Mouse (Mus musculus) limb, embryonic 14.5 days (tissue): ENCODE data around the gene Vamp4. TPM values are rescaled to one million over a fixed set of nuclear protein-coding genes. Genes with fewer than 3 reads are reported as not detected.
"Not testable (repeated sequence)": the region's sequence is repeated elsewhere in the genome, so short reads cannot be mapped to it uniquely, and the experiment has no call there.

Experiments used
- ATAC-seq: fragments of 200-750 bp; cut with Nextera tagmentation; 2 replicates; pipeline ENCODE4 v1.8.0; 2017; ENCODE audit warnings: low read depth, moderate number of reproducible peaks, moderate TSS enrichment; ENCODE audit not compliant: low FRiP score
- DNase-seq: peaks from one replicate; pipeline ENCODE4 v3.0.0-alpha.2; 2015; ENCODE audit warnings: low spot score
- H3K27ac ChIP-seq: fragments of 300-500 bp; sonication (generic); replicated peaks from 2 replicates; pipeline ENCODE4 v1.5.1; 2014; ENCODE audit warnings: low read depth, mild to moderate bottlenecking, low read length, moderate library complexity, mixed read lengths
- H3K27me3 ChIP-seq: fragments of 300-500 bp; sonication (generic); 2 replicates; pipeline ENCODE4 v1.6.1; 2014; ENCODE audit warnings: low read length, mixed read lengths; ENCODE audit not compliant: control insufficient read depth, insufficient read depth
- H3K36me3 ChIP-seq: fragments of 300-500 bp; sonication (generic); 2 replicates; pipeline ENCODE4 v1.6.1; 2014; ENCODE audit warnings: mild to moderate bottlenecking, low read length, moderate library complexity, mixed read lengths; ENCODE audit not compliant: control insufficient read depth, insufficient read depth
- H3K4me1 ChIP-seq: fragments of 300-500 bp; sonication (generic); 2 replicates; pipeline ENCODE4 v1.6.1; 2014; ENCODE audit warnings: antibody characterized with exemption, low read length, mixed read lengths; ENCODE audit not compliant: control insufficient read depth, insufficient read depth
- H3K4me2 ChIP-seq: fragments of 300-500 bp; sonication (generic); replicated peaks from 2 replicates; pipeline ENCODE4 v1.6.1; 2014; ENCODE audit warnings: low read depth, mild to moderate bottlenecking, low read length, moderate library complexity; ENCODE audit not compliant: severe bottlenecking
- H3K4me3 ChIP-seq: fragments of 300-500 bp; sonication (generic); replicated peaks from 2 replicates; pipeline ENCODE4 v1.5.1; 2014; ENCODE audit warnings: low read length
- H3K9ac ChIP-seq: fragments of 300-500 bp; sonication (generic); 2 replicates; pipeline ENCODE4 v1.6.1; 2014; ENCODE audit warnings: mild to moderate bottlenecking, low read depth, low read length, moderate library complexity; ENCODE audit not compliant: severe bottlenecking
- H3K9me3 ChIP-seq: fragments of 300-500 bp; sonication (generic); 2 replicates; pipeline ENCODE4 v1.6.1; 2016; ENCODE audit warnings: low read length; ENCODE audit not compliant: control insufficient read depth
- POLR2A ChIP-seq: fragments of 200-500 bp; IDR thresholded peaks from 2 replicates; pipeline ENCODE4 v1.8.0; 2012; ENCODE audit warnings: inconsistent platforms, mild to moderate bottlenecking, moderate library complexity, borderline replicate concordance; ENCODE audit not compliant: insufficient read depth, insufficient read length; ENCODE audit errors: extremely low read depth
- WGBS: fragments of 180-500 bp; shearing (Covaris S2); extraction: QIAGEN DNeasy Blood & Tissue Kit; methylation state at CpG from one replicate; pipeline ENCODE4 v1.1.7; 2014; 5-methylcytosine and 5-hydroxymethylcytosine counted together
- polyA plus RNA-seq, 2 experiments: library from polyadenylated mRNA; depleted of rRNA in 1 of 2; stranded (reverse) in 1 of 2; unstranded in 1 of 2; fragments of >200 nt; fragmentation: Nextera tagmentation in 1 of 2; extraction: Ambion mirVana in 1 of 2; gene quantifications; 2 replicates each; pipeline versions ENCODE4 v1.2.1 to v1.2.3; 2012 to 2014

The Vamp4 gene
- polyA plus RNA-seq, 2 experiments = 47.0 to 68.9 TPM

- DNase-seq (no peak), ATAC-seq (no peak)
- H3K4me1 ChIP-seq = no peaks in the 10 kb centered on the region
- H3K9ac ChIP-seq = no peak overlapping the region
- no peaks in the 10 kb centered on the region for H3K9me3 ChIP-seq
- no peak for TF ChIP-seq POLR2A
- no peak overlapping the region for H3K4me2 ChIP-seq
- H3K36me3 ChIP-seq = no peaks in the 10 kb centered on the region
- H3K27ac ChIP-seq = no peak overlapping the region
- no peaks in the 10 kb centered on the region for H3K27me3 ChIP-seq
- WGBS = 28% methylated on average over 4 of the region's 4 CpGs
- H3K4me3 ChIP-seq = no peak overlapping the region
These were observed 53.6 kb downstream of the Vamp4 start for GRCm38 (mm10) chr1:162623895-162624294.

GRCm38 (mm10) chr1:162625229-162625628 lies 54.9 kb downstream of the Vamp4 start:
- H3K4me2 ChIP-seq = no peak overlapping the region
- ATAC-seq (no peak), DNase-seq (no peak)
- H3K9me3 ChIP-seq = no peaks in the 10 kb centered on the region
- H3K27me3 ChIP-seq = no peaks in the 10 kb centered on the region
- H3K27ac ChIP-seq = no peak overlapping the region
- H3K9ac ChIP-seq = no peak overlapping the region
- H3K4me1 ChIP-seq = no peaks in the 10 kb centered on the region
- H3K36me3 ChIP-seq = no peaks in the 10 kb centered on the region
- no peak overlapping the region for H3K4me3 ChIP-seq
- TF ChIP-seq POLR2A = no peak
- WGBS = 68% methylated on average over 7 of the region's 7 CpGs

DNA sequence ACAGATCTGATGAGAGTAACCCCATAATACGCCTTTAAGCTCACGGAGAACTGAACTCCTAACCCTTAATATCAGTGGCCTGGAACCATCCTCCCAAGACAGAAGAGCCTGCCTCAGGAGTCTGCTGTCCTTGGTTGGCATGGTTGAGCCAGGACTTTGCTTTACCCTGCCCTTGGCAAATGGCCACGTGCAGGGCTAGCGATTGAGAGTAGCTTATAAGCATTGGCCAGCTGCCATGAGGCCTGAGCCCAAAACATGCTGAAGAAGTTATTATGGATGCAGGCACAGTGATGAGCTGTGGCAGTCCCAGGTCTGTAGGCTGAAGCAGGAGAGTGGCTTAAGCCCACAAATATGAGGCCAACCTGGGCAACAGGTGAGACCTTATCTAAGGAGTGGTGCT lies 57.5 kb downstream of the Vamp4 start:
- H3K4me3 ChIP-seq, DNase-seq, ATAC-seq, H3K4me1 ChIP-seq, H3K4me2 ChIP-seq, H3K36me3 ChIP-seq, H3K27ac ChIP-seq, H3K9ac ChIP-seq, H3K9me3 ChIP-seq, H3K27me3 ChIP-seq: not testable (repeated sequence)
- WGBS = 81% methylated on average over 4 of the region's 4 CpGs

DNA sequence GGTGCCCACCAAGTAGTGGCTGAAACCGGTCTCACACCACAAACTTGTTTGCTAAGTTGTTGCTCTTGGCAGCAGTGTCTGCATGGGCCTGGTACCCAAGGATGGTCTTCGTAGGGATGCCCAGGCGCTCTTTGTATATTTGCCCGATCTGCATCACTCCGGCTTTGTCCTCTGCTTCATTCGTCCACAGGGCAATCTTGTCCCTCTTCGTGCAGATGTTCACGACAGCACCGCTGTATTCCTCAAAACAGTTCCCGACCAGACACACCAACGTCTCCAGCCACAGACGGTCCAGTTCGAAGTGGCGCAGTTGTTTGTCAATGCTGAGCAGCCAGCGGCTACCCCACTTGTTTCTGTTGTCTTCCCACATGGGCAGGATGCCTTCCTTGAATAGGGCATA lies 58.0 kb downstream of the Vamp4 start:
- not testable (repeated sequence) for H3K4me2 ChIP-seq, H3K27me3 ChIP-seq, H3K9me3 ChIP-seq, H3K9ac ChIP-seq, H3K27ac ChIP-seq, H3K4me3 ChIP-seq, DNase-seq, H3K36me3 ChIP-seq, ATAC-seq, H3K4me1 ChIP-seq
- WGBS = 96% methylated on average over 15 of the region's 15 CpGs

- H3K4me1 ChIP-seq, H3K4me2 ChIP-seq, ATAC-seq, DNase-seq, H3K9me3 ChIP-seq, H3K36me3 ChIP-seq, H3K27me3 ChIP-seq, H3K9ac ChIP-seq, H3K4me3 ChIP-seq, H3K27ac ChIP-seq: not testable (repeated sequence)
- 33% methylated on average over 1 of the region's 1 CpGs for WGBS
These were observed 65.1 kb downstream of the Vamp4 start for GRCm38 (mm10) chr1:162635291-162635931.

- no peak for TF ChIP-seq POLR2A
- Histone ChIP-seq H3K27ac (no peak overlapping the region), H3K36me3 (no peaks in the 10 kb centered on the region), H3K9me3 (no peaks in the 10 kb centered on the region), H3K27me3 (no peaks in the 10 kb centered on the region), H3K9ac (no peak overlapping the region), H3K4me1 (peaks cover 4% of the 10 kb centered on the region; the same call in 1 of the 2 replicates), H3K4me2 (no peak overlapping the region), H3K4me3 (no peak overlapping the region)
- WGBS = 67% methylated on average over 3 of the region's 3 CpGs
- ATAC-seq = no peak
- DNase-seq = no peak
These were observed 66.2 kb downstream of the Vamp4 start for GRCm38 (mm10) chr1:162636516-162636915.
